ENCODE assay signal across 13 mouse cellular contexts in the genomic region with DNA sequence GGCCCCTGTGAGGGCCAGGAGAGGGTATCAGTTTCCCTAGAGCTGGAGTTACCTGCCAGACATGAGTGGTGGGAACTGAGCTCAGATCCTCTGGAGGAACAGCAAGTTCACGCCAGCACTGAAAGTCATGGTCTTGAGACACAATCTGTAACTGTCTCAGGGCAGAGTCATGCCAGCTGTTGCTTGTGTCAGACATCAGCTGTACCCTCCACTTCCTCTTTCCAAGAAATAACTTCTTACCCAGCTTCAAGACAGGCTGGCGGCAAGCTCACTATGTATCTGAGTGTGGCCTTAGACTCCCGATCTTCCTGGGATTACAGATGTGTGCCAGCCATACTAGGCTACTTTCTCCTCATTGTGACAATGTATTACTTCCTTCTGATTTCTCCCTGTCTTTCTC. TPM values are rescaled to one million over a fixed set of nuclear protein-coding genes. Genes with fewer than 3 reads are reported as not detected.
DNase-seq lines count a peak whose midpoint lies in the region; ATAC-seq lines count a peak whose summit lies in the region.
"Had no signal": no experiment of that assay in that cellular context is flagged by ENCODE, and none has a peak within 500 bp of the region (broad histone marks: within the 10 kb centered on the region; RNA-seq: fewer than 3 reads in every experiment).

No protein-coding gene starts in this region.

- peak; percentile 87 to 95 for ATAC-seq in hematopoietic stem cell, adult 5-6 weeks (replicated peaks in 1 of 2; ENCODE audit: insufficient read depth in 1 of 2, low FRiP score in 2 of 2, low TSS enrichment in 1 of 2, low read depth in 1 of 2, poor library complexity in 2 of 2, severe bottlenecking in 2 of 2)
- ATAC-seq: hindbrain, embryonic 16.5 days had no signal

- intact Hi-C loops in heart, postnatal 10 days (cut with DNase I) = no loop called here

- peak; percentile 91 for DNase-seq in heart, adult 11 months
- DNase-seq in heart, postnatal 10 days = no peak
- peak; percentile 48 to 53 for DNase-seq in B cell, adult 2 months
- peak; percentile 26 to 40 for DNase-seq in monocyte, adult 2 months (ENCODE audit: low read depth in 1 of 2, low spot score in 2 of 2)
- no peak for DNase-seq in urinary bladder, postnatal 25 days (ENCODE audit: low spot score)
- DNase-seq in kidney, postnatal 10 days = no peak
- no peak for DNase-seq in urinary bladder, postnatal 4 days (ENCODE audit: low spot score in 2 of 2)
- DNase-seq: cerebellum, adult 18-20 months; embryo, embryonic 11 days; kidney, adult 8-10 months had no signal

RNA-seq across cellular contexts. Expression of gene Tbc1d23, which starts 15.3 kb away (rescaled TPM):
- 10 to 100 TPM; 31.6 to 35.2 TPM for total RNA-seq in heart, postnatal 10 days (2021)
- 47.8 and 74.7 TPM in 2 replicates for total RNA-seq in hematopoietic stem cell, adult 5-6 weeks (2017)

RNA-seq across cellular contexts. Expression of gene Tmem30c, which starts 46.1 kb away (rescaled TPM):
- not detected for total RNA-seq in heart, postnatal 10 days (2021)
- not detected in 2 replicates for total RNA-seq in hematopoietic stem cell, adult 5-6 weeks (2017)
- total RNA-seq: heart, adult 2 months had no signal

Comparison
In these comparisons a context has a peak if more than half of its experiments do, and no peak if none do; other contexts are left out.
1. DNase-seq: peak in heart, adult 11 months (single experiment), B cell, adult 2 months (2 of 2) and monocyte, adult 2 months (2 of 2); none in heart, postnatal 10 days (0 of 2), urinary bladder, postnatal 25 days (single experiment), kidney, postnatal 10 days (single experiment) and urinary bladder, postnatal 4 days (0 of 2).